Mouse (Mus musculus) bone marrow macrophage, adult 2 months (primary cell): ENCODE measurements at regions not wholly inside any gene's neighbourhood (a gene's known extent, or its start where the extent isn't known, plus 50 kb on each side); places are given as distances from the start of the nearest gene placed in this dataset.

Source experiments
- CTCF ChIP-seq: IDR thresholded peaks from 2 replicates; pipeline ENCODE4 v1.5.1; 2012; ENCODE audit warnings: low read depth, mild to moderate bottlenecking, low read length, moderate library complexity
- POLR2A ChIP-seq: IDR thresholded peaks from 2 replicates; pipeline ENCODE4 v1.6.1; 2012; ENCODE audit warnings: mild to moderate bottlenecking, low read depth, low read length, borderline replicate concordance

DNA sequence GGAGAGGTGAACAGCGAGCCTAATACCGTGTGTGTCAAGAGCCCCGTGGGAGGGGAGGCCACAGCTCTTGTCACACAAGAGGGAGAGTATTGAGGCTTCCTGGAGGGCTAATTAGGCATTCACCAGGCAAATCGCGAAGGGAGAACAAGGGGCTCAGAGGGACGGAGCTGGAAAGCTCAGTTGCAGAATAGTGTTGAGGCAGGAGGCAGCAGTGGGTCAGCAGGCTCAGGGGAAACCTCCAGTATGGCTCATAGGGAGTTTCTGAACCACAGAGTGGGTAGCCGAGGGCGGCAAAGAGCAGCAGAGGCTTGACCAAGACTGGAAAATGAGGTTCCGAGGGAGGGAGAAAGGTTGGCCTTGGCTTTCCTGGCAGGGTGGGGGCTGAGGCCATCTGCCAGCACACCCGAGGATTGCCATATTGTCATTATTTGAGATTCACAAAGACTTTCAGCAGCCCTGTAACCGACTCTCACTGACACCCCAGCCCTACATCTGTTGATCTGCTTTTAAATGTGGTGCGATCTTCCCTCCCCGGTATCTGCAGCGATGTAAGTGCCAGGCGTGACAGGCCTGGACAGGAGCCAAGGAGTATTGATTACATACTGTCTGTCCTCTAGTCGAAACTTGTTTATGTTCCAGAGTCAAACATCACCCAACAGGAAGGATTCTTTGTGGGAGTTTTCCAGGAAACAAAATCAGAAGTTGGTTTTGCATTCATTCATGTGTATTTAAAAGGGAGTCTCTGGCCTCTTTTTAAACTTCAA, 198.5 kb downstream of the Enc1 start:
- no peak for TF ChIP-seq CTCF
- TF ChIP-seq POLR2A, result no peak
